Mouse (Mus musculus): ENCODE measurements at regions not wholly inside any gene's neighbourhood (a gene's known extent, or its start where the extent isn't known, plus 50 kb on each side); places are given as distances from the start of the nearest gene placed in this dataset.

GRCm38 (mm10) chr6:117253586-117254330 is 85.4 kb downstream of the Cxcl12 start:
- Histone ChIP-seq H3K27me3 (replicated peaks) (no peaks in the 10 kb centered on the region), H3K4me3 (replicated peaks in 1 of 3; ENCODE audit: low read depth in 2 of 3, low read length in 2 of 3, poor library complexity in 1 of 3) (no peak overlapping the region), H3K4me2 (ENCODE audit: insufficient read depth, low read depth, poor library complexity, severe bottlenecking) (no peak overlapping the region), H3K36me3 (replicated peaks in 1 of 2; ENCODE audit: control insufficient read depth in 1 of 2, insufficient read depth in 1 of 2, low read length in 1 of 2) (no peaks in the 10 kb centered on the region), H3K9ac (ENCODE audit: insufficient read depth, low read depth) (no peak overlapping the region), H3K9me3 (replicated peaks; ENCODE audit: low read length) (no peaks in the 10 kb centered on the region), H3K27ac (ENCODE audit: insufficient read depth, low read depth) (no peak overlapping the region), H3K4me1 (ENCODE audit: control insufficient read depth in 1 of 2, insufficient read depth in 2 of 2) (peaks cover 2 to 28% of the 10 kb centered on the region in 2 experiments; a peak in 3 of 4 replicates), H3K79me2 (replicated peaks; ENCODE audit: control insufficient read depth, extremely low read depth, insufficient read depth, poor library complexity, severe bottlenecking) (no peaks in the 10 kb centered on the region)
- dilution Hi-C loops (cut with MboI; ENCODE audit: extremely low pct_ligation_motif_present, extremely low pct_unique_long_range_greater_than_20kb, low sequenced_read_pairs) (no loop called here), in situ Hi-C loops (cut with MboI; ENCODE audit: low pct_ligation_motif_present, low pct_unique_long_range_greater_than_20kb, low sequenced_read_pairs) (no loop called here)
- TF ChIP-seq E2F4 (IDR thresholded peaks at IDR 0.05; ENCODE audit: insufficient replicate concordance, low read depth, low read length), result no peak
- TF ChIP-seq MXI1 (IDR thresholded peaks at IDR 0.05; ENCODE audit: low read depth, low read length), result no peak
- no peak for TF ChIP-seq ZKSCAN1 (IDR thresholded peaks at IDR 0.05; ENCODE audit: borderline replicate concordance, low read depth, low read length)
- TF ChIP-seq IRF4 (IDR thresholded peaks at IDR 0.05; ENCODE audit: low read depth, low read length), result no peak
- no peak for TF ChIP-seq ZNF384 (IDR thresholded peaks at IDR 0.05; ENCODE audit: low read depth, low read length)
- no peak for TF ChIP-seq BHLHE40 (IDR thresholded peaks at IDR 0.05; ENCODE audit: low read depth, low read length)
- TF ChIP-seq NELFE (IDR thresholded peaks at IDR 0.05; ENCODE audit: low read depth, low read length), result no peak
- TF ChIP-seq USF2 (conservative IDR thresholded peaks at IDR 0.05; ENCODE audit: low read depth, low read length), result no peak
- no peak for TF ChIP-seq ELF1 (IDR thresholded peaks at IDR 0.05; ENCODE audit: low read depth, low read length)
- no peak for TF ChIP-seq MAZ (IDR thresholded peaks at IDR 0.05; ENCODE audit: low read depth, low read length)
- DNase-seq (ENCODE audit: extremely low read depth), result no peak

- no peak for DNase-seq (ENCODE audit: extremely low read depth)
Measured at GRCm38 (mm10) chr6:117254620-117255228, 86.4 kb downstream of the Cxcl12 start.

More at GRCm38 (mm10) chr6:117254620-117255228, 86.4 kb downstream of the Cxcl12 start:
- no peaks in the 10 kb centered on the region for H3K36me3 ChIP-seq (replicated peaks in 1 of 2; ENCODE audit: control insufficient read depth in 1 of 2, insufficient read depth in 1 of 2, low read length in 1 of 2)
- dilution Hi-C loops (cut with MboI; ENCODE audit: extremely low pct_ligation_motif_present, extremely low pct_unique_long_range_greater_than_20kb, low sequenced_read_pairs) (no loop called here), in situ Hi-C loops (cut with MboI; ENCODE audit: low pct_ligation_motif_present, low pct_unique_long_range_greater_than_20kb, low sequenced_read_pairs) (no loop called here)
- H3K4me3 ChIP-seq (replicated peaks in 1 of 3; ENCODE audit: low read depth in 2 of 3, low read length in 2 of 3, poor library complexity in 1 of 3), result no peak overlapping the region
- H3K4me2 ChIP-seq (ENCODE audit: insufficient read depth, low read depth, poor library complexity, severe bottlenecking), result no peak overlapping the region
- no peak overlapping the region for H3K27ac ChIP-seq (ENCODE audit: insufficient read depth, low read depth)
- H3K9ac ChIP-seq (ENCODE audit: insufficient read depth, low read depth), result no peak overlapping the region
- no peaks in the 10 kb centered on the region for H3K79me2 ChIP-seq (replicated peaks; ENCODE audit: control insufficient read depth, extremely low read depth, insufficient read depth, poor library complexity, severe bottlenecking)
- H3K9me3 ChIP-seq (replicated peaks; ENCODE audit: low read length), result no peaks in the 10 kb centered on the region
- no peaks in the 10 kb centered on the region for H3K27me3 ChIP-seq (replicated peaks)
- peaks cover 2 to 18% of the 10 kb centered on the region in 2 experiments; a peak in 3 of 4 replicates for H3K4me1 ChIP-seq (ENCODE audit: control insufficient read depth in 1 of 2, insufficient read depth in 2 of 2)
- no peak for TF ChIP-seq CHD1 (IDR thresholded peaks at IDR 0.05; ENCODE audit: low read depth, low read length)
- TF ChIP-seq PAX5 (IDR thresholded peaks at IDR 0.05; ENCODE audit: low read length), result no peak
- no peak for TF ChIP-seq ZKSCAN1 (IDR thresholded peaks at IDR 0.05; ENCODE audit: borderline replicate concordance, low read depth, low read length)
- TF ChIP-seq SMC3 (IDR thresholded peaks at IDR 0.05; ENCODE audit: low read depth, low read length), result no peak
- TF ChIP-seq ETS1 (conservative IDR thresholded peaks at IDR 0.05; ENCODE audit: low read depth, low read length), result no peak
- TF ChIP-seq GABPA (IDR thresholded peaks at IDR 0.05; ENCODE audit: insufficient replicate concordance, low read depth, low read length), result no peak
- TF ChIP-seq TCF12 (IDR thresholded peaks at IDR 0.05; ENCODE audit: low read depth, low read length), result no peak
- no peak for TF ChIP-seq HCFC1 (IDR thresholded peaks at IDR 0.05; ENCODE audit: low read depth, low read length)
- no peak for TF ChIP-seq POLR2A (IDR thresholded peaks at IDR 0.05; ENCODE audit: low read depth, low read length)
- no peak for TF ChIP-seq MAX (IDR thresholded peaks at IDR 0.05; ENCODE audit: low read length)
- TF ChIP-seq ZC3H11A (IDR thresholded peaks at IDR 0.05; ENCODE audit: low read depth, low read length), result no peak
- TF ChIP-seq CHD2 (IDR thresholded peaks at IDR 0.05; ENCODE audit: low read length), result no peak
- TF ChIP-seq MXI1 (IDR thresholded peaks at IDR 0.05; ENCODE audit: low read depth, low read length), result no peak
- no peak for TF ChIP-seq CTCF (conservative IDR thresholded peaks at IDR 0.05 in 1 of 2, IDR thresholded peaks at IDR 0.05 in 1 of 2; ENCODE audit: low read depth in 2 of 2, low read length in 2 of 2)
- TF ChIP-seq POLR2AphosphoS2 (IDR thresholded peaks at IDR 0.05; ENCODE audit: low read depth, low read length), result no peak
- no peak for TF ChIP-seq MAFK (IDR thresholded peaks at IDR 0.05; ENCODE audit: insufficient replicate concordance, low read length)
- no peak for TF ChIP-seq USF1 (IDR thresholded peaks at IDR 0.05; ENCODE audit: low read depth, low read length)
- TF ChIP-seq ZNF384 (IDR thresholded peaks at IDR 0.05; ENCODE audit: low read depth, low read length), result no peak
- no peak for TF ChIP-seq TBP (conservative IDR thresholded peaks at IDR 0.05; ENCODE audit: low read depth, low read length)
